Mouse (Mus musculus) mouse trophoblast stem cell (cell line): ENCODE results near the gene Mettl5.
"Not testable (repeated sequence)": the region's sequence is repeated elsewhere in the genome, so short reads cannot be mapped to it uniquely, and the experiment has no call there.

Source experiments
- in situ Hi-C, 2 experiments: fragments of 300-500 bp; cut with MseI, MboI; formaldehyde crosslinking; loops; 2 replicates in 1 of 2; 3 replicates in 1 of 2; pipeline ENCODE4 v1.15.1; 2025

The Mettl5 gene

DNA sequence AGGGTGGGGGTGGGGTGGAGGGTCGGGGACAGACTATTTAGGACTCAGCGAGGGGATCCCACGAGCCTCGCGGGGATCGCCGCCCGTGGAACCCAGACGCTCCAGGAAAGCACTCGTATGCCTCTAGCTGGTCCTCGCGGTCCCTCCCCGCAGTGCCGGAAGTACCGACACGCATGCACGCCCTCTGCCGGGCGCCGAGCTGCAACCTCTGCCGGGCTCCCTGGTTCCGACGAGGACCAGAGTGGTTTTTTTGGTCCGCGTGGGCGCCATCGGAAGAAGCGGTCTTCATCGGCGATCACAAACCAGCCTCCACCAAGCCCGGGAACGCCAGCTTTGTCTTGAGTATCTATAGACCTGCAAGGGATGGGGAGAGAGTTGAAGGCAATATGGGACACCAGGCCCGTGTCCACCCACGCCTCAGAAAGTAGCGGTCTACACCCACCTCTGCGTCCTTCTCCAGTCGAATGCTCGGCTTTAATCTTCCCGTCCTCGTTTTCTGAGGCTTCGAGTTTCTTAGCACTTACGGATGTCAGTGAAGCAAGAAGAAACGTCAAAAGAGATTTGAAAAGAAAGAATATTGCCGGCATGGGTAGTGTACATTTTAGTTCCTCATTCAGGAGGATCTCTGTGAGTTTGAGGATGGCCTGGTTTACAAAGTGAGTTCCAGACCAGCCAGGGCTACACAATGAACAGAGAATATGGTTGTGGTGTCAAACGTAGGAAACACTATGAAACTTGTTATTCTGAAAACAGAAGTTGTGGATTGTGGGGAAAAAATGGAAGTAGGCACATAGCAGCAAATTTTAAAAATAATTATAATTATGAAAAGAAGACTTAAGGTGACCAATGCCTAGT, at the start of gene Mettl5:
Gene Mettl5 (minus strand): TSS at position 165 of the 855 bp plus-strand sequence.
- in situ Hi-C loops = no loop called here

DNA sequence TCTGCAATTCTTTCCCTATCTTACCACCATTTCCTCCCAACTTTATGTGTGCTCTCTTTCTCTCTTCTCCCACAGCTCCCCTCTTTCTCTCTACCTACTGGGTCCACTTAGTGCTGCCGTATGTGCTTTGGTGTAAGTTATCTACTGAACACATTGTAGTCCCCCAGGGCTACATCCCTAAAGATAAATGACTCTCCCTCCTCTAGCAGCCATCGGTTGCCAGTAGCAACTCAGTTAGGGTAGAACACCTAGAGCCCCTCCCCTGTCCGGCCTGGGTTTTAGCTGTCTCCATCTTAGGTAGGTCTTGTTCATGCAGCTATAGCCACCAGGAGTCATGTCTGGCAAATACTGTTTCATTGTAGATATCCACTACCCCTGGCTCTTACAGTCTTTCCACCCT, 39.5 kb upstream of the Mettl5 start:
- in situ Hi-C loops = no loop called here

DNA sequence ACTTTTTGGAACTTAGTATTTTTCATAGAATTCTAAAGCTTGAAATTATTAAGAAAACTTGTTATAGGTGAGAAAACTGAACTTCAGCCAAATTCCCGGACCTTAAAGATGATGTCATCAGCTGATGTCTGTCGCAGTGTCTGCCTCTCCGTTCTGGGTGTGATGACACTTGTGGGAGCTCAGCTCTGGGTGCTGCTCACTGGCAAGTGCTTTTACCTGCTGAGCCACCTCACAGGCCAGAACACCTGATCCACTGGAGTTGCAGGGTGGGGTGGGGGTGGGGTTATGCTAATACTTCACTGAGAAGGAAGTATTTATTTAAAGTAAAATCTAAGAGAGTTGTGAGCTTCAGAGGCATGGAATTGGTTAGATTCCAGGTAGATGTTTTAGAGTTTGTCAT, 31.9 kb upstream of the Mettl5 start:
- in situ Hi-C loops = no loop called here

- in situ Hi-C loops = no loop called here
Observed at GRCm38 (mm10) chr2:69912801-69913200, 27.4 kb upstream of the Mettl5 start.

DNA sequence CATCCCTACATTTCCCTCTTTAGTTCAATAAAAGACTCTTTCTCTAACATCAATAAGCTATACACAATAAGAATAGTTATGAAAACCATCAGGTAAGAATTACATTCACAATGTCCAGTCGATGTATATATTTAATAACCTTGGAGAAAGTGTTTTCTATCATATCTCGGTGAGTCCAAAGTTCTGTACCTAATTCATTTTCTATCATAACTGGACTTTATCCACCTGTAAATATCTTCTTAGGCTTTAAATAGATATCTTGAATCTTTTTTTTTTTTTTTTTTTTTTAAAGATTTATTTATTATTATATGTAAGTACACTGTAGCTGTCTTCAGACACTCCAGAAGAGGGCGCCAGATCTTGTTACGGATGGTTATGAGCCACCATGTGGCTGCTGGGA, 22.0 kb upstream of the Mettl5 start:
- in situ Hi-C loops = not testable (repeated sequence)

GRCm38 (mm10) chr2:69903541-69903940, 18.1 kb upstream of the Mettl5 start:
- in situ Hi-C loops = no loop called here

GRCm38 (mm10) chr2:69897618-69898575, 12.5 kb upstream of the Mettl5 start:
- in situ Hi-C loops = no loop called here

DNA sequence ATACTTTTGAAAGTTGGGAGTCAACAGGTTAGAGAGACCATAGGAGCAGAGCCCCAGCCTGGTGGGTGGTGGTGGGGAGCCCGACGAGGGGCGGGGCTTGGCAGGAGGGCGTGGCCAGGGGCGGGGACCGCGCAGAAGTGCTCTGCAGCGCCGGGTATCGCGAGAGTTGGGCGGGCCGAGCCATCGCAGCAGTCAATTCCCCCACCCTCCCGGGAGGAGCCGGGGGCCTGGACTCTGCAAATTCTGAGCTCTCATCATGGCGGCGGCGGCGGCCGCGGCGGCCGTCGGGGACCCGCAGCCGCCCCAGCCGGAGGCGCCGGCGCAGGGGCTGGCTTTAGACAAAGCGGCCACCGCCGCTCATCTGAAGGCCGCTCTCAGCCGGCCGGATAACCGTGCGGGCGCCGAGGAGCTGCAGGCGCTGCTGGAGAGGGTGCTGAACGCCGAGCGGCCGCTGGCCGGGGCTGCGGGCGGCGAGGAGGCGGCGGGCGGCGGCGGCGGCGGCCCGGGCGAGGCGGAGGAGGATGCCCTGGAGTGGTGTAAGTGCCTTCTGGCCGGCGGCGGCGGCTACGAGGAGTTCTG, 11.7 kb upstream of the Mettl5 start, which contains the start of gene Ubr3:
Gene Ubr3 (plus strand): TSS at position 208 of the 579 bp plus-strand sequence.
- in situ Hi-C loops = no loop called here

GRCm38 (mm10) chr2:69896224-69896581, 10.8 kb upstream of the Mettl5 start:
- in situ Hi-C loops = no loop called here

- in situ Hi-C loops = no loop called here
Observed at GRCm38 (mm10) chr2:69895502-69896223, 10.2 kb upstream of the Mettl5 start.

GRCm38 (mm10) chr2:69893891-69894290, 8.5 kb upstream of the Mettl5 start:
- in situ Hi-C loops = no loop called here

- in situ Hi-C loops = no loop called here
Observed at GRCm38 (mm10) chr2:69893145-69893544, 7.7 kb upstream of the Mettl5 start.

- in situ Hi-C loops = no loop called here
Observed at GRCm38 (mm10) chr2:69890843-69891242, 5.4 kb upstream of the Mettl5 start.

DNA sequence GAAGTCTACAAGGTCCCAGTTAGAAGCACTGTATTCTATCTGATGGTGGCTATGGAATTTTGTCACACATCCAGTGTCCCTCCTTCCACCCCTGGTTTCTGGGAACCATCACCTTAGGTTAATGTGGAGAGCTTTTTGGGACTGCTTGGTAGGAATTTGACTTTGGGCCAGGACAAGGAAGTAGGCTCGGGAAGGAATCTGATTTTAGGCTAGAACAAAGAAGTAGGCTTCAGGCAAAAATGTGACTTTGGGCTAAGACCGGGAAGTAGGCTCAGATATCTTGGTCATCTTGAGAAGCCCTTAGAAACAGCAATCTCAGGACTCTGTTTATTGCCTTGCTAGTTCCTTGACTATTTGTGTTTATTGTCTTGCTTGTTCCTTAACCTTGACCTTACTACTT, 3.5 kb upstream of the Mettl5 start:
- in situ Hi-C loops = no loop called here

GRCm38 (mm10) chr2:69885050-69885449, 365 bp downstream of the Mettl5 start:
- in situ Hi-C loops = no loop called here

GRCm38 (mm10) chr2:69884581-69884980, 834 bp downstream of the Mettl5 start:
- in situ Hi-C loops = no loop called here

- in situ Hi-C loops = no loop called here
Observed at GRCm38 (mm10) chr2:69883990-69884391, 1.4 kb downstream of the Mettl5 start.

DNA sequence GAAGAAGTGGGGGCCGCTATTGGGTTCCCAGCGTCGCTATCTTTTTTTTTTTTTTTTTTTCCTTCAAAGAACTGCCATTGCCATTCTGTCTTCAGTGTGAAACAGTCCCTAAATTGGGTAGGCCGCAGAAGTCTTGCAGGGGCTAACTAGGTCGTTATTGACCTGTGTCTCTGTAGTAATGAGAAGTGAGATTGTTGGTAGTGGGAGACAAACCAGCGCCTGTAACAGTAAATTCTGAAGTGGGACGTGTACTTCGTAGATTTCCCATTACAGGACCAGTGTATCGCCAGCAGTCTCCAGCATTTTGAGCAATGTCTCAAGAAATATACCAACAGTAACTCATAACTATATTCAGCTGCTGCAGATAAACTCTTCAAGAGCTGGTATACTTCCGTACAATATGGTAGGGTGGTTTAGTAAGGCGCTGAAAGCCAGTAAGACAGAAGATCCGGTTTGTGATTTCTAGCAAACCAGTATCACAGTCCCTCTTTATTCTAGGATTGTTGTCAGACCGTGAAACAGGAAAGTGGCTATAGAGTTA, 23.2 kb downstream of the Mettl5 start:
- in situ Hi-C loops = no loop called here

DNA sequence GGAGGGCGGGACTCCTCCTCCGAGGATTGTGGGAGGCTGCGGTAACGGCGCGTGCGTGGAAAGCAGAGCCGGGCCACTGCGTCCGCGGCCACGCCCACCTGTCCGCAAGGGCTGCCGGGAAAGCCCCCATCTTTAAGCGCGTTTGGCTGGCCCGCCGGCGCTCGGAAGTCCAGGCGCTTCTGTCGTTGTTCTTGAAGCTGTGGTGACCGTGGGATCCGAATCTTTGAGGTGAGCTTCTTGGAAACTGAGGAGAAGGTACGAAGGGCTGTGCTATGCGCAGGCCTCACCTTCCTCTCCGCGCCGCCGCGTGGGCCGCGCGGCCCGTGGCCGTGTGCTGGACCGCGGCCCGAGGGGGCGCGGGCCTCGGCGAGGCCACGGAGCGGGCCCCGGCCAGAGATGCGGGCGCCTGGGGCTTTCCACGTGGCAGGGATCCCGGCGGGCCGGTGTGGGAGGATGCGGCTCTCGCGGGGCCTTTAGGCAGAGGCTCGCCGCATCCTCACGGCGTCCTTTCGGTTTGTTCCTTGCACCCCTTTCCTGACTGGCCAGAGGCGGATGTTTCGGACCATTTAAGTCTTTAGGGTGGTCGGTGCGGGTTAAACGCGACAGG, 23.8 kb downstream of the Mettl5 start, which contains the start of gene Ssb:
Gene Ssb (plus strand): TSS at position 78 of the 607 bp plus-strand sequence.
- in situ Hi-C loops = no loop called here

DNA sequence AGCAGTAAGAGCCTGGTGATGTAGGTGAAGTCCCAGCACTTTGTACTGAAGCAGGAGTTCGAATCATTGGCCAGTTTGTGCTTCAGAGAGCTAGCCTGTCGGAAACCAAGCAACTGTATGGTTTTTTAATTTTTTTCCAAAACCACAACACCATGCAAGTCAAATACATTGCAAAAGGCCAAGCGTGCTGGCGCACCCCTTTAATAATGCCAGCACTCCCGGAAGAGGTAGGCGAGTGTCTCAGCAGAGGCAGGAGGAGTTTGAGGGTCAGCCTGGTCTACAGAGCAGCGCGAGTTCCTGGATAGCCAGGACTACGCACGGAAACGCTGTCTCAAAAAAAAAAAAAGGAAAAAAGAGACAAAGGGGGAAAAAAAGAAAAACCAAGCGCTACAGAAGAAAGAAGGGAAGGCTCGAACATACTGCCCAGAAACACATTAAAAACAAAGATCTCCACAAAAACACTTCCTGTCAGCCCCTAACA, 24.4 kb downstream of the Mettl5 start:
- in situ Hi-C loops = no loop called here
